Mouse (Mus musculus): ENCODE data around the gene Hist2h2ac.

DNA sequence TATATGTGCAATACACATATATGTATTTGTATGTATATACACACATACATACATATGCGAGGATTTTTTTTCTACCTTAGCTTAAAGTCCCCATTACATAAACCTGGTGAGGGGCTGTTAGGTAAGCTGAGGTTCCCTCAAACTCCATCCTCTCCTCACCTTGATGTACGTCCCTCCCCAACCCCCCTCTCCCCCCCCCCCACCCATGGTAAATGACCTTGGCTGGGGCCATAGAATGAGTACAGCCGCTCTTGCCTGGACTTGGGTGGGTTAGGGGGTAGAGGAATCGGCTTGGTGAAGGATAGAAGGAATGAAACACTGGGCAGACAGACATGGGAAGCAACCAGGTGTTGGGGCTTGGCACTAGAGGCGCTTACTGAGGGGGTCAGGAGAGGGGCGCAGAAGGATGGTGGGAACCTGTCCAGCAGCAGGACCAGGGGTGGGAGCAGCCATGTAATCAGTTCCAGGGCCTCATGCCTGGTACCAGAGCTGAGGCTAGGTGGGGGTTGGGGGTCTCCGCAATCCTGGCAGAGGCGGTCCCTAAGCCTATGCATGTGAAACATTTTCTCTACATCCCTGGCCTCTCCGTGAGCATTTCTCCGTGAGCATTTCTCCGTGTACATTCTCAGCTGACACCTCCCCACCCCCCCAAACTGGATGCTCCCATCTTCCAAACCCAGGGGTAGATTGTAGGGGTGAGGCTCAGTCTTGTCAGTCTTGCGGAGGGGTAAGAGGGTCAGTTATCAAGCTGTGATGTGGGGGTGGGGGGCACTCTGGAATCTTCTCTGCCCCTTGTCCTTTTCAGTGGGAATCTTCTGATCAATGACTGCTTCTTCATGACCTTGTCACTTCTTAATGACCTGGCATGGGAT is 38.9 kb downstream of the Hist2h2ac start:
- no peak for TF ChIP-seq CTCF (IDR thresholded peaks at IDR 0.05; ENCODE audit: low read depth, low read length)
- no peak for TF ChIP-seq POLR2A (IDR thresholded peaks at IDR 0.05; ENCODE audit: extremely low read depth, insufficient read depth, low read length)
